Mouse (Mus musculus) testis, postnatal 14 days (tissue): ENCODE data around the gene Tgfbr3.
"Not testable (repeated sequence)": the region's sequence is repeated elsewhere in the genome, so short reads cannot be mapped to it uniquely, and the experiment has no call there.

Source experiments
- DNase-seq: peaks from one replicate; pipeline ENCODE4 v3.0.0; 2021; ENCODE audit warnings: low spot score

Tgfbr3 gene

DNA sequence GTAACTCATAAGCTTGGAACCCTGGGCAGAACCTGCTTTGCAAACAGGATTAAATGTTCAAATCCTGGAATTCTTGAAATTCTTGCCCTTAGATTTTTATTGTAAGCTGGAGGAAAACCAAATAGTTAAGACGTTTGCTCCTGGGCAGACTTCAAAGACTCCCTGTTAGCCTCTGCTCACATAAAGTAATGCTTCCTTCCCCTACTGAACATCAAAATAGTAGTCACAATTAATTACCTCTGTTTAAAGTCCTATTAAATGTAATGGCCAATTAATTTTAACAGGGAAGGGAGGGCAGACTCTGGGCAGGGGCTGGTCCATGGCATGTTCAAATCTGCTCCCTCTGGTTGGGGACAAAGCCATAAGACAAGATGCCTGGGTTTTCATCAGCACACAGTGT is 49.2 kb downstream of the Tgfbr3 start:
- DNase-seq: no peak

DNA sequence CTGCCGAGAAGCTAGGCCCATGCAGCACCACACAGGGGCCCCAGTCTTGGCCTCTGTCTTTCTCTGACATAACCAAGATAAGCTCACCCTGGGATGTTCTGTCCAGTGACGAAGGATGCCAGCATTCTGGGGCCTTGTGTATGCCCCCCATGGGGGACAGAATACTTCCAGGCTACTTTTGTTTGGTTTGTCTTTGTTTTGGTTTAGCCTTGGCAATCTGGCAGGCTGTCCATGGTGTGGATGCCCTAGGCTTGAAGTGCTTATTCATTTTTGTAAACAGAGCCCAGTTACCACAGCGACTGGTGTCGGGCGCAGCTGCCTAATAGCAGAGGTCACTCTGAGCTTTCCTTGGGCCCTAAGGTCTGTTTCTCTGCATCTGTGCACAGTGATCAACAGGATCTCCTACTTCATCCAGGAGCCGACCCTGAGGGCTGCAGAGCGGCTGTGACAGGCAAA is 51.4 kb downstream of the Tgfbr3 start:
- no peak for DNase-seq

DNA sequence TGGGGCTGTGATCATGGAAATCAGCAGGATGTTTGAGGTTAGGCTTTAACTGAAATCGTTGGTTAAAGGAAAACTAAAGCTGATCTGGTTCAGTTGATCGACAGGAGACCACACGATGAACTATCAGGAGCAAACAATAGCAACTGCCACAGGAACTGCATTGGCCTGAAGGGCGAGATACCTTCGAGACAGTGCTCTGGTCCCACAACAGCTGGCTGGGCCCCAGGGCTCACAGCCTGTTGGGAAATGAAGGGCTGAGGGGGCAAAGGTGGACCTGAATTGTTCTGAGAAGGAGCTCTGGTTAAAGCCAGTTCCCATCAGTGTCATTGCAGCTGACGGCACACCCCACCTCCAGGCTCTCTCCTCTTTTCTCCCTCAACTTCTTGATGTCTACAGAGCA is 52.5 kb downstream of the Tgfbr3 start:
- no peak for DNase-seq

DNA sequence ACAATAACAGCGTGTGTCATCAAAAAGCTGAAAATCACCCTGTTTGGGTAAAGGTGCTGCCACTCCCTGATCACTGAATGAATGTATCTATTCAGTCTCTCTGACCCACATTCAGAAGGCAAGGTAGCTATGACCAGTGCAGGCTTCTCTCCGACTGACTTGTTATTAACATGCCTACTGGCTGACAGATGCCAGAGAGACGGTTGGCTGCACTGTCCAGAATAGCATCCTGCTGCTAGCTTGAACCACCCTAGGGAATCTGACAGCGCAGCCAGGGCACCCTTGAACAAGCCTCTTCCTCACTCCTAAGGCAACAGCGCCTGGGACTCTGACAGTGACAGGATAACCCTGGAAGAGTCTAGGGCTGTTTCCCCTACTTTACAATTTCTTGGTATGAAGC is 53.4 kb downstream of the Tgfbr3 start:
- no peak for DNase-seq

DNA sequence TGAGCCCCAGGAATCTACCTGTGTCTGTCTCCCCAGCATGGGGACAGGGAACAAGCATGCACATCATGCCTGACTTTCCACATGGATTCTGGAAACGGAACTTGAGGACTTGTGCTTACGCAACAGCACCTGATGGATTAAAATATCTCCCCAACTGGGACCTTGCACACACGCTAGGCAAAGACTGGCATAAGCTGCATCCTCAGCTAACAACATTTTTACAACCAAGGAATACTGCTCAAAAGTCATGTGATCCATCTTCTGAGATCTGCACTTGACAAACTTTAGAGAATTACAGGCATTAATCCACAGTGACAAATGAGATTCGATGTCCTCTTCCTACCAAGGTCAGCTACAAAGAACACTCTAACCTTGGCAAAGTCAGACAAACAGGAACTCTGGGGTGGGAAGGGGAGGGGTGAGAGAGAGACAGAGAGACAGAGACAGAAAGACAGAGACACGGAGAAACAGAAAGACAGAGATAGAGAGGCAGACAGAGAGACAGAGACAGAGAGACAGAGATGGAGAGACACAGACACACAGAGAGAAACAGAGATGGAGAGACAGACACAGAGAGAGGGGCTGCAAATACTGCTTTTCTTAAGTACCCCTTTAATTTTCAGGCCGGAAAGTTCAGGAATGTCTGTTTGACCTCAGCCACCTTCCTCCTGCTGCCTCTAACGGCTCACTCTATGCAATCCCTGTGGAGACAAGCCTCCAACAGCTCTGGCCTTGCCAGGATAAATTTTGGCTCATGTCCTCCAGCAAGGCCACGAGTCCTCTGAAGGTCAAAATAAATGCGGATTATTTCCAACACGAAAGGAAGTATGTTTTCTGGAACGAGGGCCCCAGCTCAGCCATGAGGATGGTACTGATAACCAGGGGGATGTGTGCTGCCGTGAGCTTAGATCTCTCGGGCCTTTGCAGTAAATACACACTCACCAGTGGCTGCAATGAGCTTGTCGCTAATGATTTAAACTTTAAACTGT is 55.8 kb downstream of the Tgfbr3 start:
- DNase-seq: peak; percentile 40

DNA sequence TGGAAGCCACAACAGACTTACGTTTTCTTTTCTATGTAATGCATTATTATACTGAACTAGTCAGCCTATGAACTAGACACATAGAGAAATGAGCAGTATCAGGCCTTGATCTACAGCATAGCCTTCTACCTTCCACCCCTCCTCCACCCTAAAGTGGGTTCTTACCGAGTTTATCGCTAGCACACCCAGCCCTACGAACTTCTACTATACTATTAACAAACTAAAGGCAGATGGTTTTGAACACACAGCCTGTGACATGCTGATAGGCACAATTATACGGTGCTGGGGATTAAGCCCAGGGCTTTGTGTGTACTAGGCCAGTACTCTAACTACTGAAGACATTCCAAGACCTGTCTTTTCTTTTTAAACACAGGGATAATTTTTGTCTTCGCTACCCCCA is 59.2 kb downstream of the Tgfbr3 start:
- DNase-seq: no peak

DNA sequence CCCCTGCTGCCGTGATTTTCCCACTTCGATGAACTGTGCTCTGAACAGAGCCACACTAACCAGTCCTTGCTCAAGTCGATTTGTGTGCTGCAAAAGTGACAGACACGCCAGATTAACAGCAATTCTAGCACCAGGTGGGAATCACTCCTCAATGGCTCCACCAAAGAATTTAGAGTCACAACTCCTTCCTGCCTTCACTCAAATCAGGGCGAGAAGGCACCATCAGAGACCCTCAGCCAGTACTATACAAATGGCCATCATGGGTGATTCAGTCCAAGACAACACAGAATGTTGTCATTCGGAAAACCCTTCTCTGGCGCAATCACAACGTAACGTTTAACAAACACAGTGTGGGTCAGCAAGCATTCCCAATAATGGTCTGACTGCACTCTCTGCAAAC is 60.4 kb downstream of the Tgfbr3 start:
- no peak for DNase-seq

DNA sequence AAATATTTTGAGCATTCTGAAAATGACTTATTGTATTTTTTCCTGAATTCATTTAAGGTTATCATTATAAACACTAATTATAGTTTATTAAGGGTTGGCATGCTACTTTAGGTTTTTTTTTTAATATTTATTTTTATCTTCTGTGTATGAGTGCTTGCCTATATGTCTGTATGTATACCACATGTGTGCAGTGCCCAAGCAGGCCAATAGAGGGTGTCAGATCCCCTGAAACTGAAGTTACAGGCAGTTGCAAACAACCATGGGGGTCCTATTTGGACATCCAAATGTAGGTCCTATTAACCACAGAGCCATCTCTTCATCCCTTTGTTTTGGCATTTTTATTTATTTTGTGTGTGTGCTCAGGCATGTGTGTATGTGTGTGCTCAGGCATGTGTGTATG is 61.8 kb downstream of the Tgfbr3 start:
- no peak for DNase-seq

DNA sequence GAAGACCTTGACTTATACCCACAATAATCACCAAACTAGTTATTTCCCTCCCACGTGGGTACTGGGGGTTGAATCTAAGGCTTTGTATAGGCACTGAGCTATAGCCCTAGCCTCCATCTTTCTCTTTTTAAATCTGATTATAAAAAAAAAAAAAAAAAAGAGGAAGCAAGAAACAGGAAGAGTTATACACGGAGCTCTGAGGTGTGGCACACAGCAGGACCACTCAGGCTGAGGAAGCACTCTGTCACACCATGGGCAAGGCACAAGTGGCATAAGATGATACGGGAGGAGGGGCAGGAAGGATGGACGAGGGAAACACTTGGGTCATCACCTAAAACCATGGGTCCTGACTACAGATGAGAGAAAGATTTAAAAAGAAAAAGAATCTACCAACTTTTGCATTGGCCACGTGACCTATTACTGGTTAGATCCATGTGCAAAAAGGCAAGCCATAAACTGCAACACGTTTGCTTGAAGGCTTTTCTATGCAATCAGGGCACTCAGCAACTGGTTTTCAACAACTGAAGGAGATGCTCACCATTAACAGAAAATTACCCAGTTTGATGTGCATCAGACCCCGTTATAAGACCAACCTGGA is 64.5 kb downstream of the Tgfbr3 start:
- DNase-seq: no peak

DNA sequence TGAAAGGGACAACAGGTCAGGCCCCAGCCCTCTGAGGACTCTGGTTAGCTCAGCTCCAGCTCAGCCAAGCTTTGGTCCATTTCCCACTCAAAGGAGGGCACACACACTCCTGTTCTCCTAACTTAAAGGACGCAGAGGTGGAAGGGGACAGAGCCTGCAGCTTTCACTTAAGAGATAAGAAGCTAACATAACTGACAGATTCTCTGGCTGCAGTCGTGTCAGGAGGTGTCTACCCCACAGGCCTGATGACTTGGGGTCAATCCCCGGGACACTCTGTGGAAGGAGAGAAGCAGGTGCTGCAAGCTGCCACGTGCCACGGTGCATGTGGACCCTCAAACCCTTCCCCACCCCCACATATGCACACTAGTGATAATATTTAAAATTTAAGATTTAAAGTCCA is 65.3 kb downstream of the Tgfbr3 start:
- no peak for DNase-seq

DNA sequence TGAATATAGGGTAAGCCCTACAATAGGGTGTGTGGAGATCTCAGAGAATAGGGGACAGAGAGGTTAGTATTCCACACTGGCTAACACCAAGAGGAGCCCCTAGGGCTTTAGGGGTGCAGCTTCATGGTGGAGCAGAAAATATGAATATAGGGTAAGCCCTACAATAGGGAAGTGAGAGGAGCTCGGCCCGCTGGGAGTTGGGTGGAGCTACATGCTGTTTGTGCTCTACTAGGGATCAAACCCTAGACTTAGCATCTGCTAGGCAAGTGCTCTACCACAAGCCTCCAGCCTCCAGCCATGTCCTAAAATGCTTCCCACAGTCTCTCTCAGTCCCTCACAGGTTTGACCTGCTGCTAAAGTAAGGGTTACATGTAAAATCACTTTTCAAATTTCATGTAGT is 65.9 kb downstream of the Tgfbr3 start:
- DNase-seq: not testable (repeated sequence)

DNA sequence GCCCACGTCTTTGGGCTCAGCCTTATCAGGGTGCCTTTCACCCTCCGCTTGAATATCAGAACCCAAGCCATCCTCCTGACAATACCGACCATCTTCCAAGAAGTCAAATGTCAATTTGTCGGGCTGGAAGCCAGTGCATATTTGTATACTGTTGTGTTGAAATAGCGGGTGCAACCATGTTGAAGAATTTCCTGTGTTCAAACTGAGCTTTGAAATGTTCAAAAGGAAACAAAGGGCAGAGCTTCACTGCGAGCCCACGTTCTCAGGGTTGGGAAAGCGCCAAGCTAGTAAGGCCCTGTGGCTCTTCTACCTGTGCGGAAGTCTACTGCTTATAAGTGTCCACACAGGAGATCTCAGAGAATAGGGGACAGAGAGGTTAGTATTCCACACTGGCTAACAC is 66.4 kb downstream of the Tgfbr3 start:
- no peak for DNase-seq

DNA sequence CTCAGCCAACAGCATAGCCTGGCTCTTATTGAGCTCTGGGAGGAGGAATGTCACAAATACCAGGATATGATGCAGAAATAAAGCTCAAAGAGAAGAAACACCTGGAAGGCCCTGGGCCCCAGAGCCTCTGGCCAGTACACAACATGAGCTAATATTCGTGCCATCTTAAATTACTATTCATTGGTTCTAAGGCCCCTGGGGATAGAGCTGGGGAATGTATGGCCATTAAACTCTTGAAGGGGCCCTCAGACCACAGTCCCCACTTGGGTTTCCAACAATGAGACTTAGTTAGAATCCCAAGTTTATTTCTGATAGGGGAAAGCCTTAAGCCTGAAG is 66.8 kb downstream of the Tgfbr3 start:
- DNase-seq: no peak

DNA sequence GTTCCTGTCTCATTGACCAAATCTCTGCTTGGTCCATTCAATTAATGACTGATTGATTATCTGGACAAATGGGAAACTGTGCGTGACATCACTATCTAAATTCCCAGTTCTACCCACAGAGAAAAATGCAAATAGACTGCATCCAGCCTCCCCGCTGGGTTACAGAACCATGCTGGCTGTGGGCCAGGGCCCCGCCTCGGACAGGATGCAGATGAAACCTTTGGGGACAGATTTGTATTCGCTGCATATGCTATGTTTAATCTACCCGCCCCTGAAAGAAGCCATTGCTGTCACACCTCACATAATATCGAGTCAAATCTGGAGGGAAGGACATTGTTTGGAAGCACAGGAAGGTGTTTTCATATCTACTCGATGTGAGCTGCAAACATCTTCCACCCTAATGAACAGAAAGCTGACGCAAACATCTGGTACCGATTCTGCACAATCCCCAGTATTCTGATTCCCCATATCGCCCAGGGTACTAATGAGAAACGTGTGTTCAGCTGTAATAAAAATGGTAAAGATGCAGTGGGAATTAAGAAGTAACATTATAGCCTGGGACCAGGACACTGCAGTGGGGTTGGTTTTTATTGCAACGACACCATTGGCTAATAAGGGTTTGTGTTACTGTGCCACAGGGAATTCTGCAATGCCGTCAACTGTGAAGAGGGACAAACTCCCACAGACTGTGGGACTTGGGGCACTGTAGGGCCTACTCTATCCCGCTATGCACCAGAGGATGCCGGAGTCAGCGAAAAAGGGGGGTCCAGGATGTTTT is 67.3 kb downstream of the Tgfbr3 start:
- no peak for DNase-seq

DNA sequence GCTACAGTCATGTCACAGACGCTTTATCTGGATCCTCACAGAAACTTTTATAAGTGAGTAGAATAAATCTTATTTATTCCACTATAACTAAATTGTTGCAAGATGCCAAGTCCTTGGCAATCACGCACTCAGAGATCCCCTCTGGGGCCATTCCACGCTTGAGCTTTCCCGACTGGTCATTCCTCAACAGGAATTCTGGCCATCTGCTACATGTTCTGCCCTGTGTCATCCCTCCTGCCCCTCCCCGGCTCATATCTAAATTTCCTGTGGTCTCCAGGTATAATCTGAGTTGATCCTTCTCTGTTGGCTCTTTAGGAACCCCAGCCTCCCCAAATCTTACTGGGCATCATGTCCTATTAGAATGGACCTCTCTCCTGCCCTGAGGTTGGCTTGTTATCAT is 68.5 kb downstream of the Tgfbr3 start:
- DNase-seq: no peak

DNA sequence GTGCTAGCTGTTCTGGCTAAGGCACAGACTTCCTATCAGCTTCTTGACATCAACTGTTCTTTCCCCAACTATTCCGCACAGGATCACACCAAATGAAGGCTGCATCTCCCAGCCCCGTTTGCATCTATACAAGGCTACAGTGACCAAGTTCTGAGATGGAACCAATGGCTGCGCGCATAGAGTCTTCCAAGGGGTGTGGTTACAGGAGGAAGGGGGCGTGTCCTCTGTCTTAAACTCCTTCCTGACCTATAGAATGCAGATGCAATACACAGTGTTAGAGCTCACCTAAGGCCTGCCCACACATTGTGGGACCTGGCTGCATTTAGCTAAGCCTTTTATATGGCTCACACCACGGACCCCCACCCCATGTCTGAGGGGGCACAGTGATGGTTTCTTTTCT is 69.5 kb downstream of the Tgfbr3 start:
- no peak for DNase-seq

DNA sequence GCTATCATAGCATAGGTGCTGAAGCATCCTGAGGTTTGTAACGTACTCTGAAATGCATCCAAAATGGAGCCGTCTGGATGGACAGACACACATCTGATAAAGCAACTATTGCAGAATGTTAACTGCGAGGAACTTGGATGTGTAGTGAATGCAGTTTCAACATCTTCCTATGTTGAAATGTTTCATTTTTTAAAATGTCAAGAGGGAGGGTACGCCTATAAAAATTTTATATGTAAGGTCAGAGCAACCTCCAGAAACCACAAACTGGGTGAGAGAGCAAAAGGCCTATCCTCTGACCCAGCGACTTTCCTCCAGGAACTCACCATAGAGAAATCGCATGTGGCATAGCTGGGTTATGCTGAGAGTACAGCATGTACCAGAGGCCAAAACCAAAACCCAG is 70.1 kb downstream of the Tgfbr3 start:
- no peak for DNase-seq

DNA sequence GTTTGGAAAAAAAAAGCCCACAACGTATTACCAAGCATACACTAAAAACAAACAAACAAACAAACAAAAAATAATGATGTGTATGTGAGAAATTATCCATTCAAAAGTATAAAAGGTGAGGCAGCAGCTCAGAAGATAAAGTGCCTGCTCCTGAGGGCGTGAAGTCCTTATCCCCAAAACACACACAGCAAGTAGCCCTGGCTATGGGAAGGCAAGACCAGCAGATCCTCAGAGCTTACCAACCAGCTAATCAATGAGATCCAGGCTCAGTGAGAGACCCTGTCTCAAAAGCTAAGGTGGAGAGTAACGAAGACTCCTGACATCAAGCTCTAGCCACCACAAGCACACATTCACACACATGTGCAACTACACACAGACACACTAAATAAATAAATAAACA is 70.8 kb downstream of the Tgfbr3 start:
- no peak for DNase-seq

DNA sequence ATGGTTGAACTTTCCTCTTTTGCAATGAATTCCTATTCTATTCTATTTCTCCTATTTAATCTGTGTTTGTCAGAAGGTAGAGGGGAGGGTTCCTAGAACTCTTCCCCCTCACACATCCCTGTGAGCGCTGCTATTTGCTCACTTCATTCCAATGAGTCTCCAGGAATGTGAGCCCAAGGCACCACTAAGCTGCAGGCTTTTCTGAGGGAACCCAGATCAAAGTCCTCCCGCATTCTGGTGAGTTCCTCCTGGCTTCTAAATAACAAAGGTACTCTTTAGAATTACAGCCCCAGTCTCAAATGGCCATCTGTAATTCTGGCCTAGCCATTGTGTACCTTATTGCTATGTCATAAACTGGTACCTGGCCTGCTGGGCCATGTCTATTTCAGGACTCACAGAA is 72.3 kb downstream of the Tgfbr3 start:
- no peak for DNase-seq

DNA sequence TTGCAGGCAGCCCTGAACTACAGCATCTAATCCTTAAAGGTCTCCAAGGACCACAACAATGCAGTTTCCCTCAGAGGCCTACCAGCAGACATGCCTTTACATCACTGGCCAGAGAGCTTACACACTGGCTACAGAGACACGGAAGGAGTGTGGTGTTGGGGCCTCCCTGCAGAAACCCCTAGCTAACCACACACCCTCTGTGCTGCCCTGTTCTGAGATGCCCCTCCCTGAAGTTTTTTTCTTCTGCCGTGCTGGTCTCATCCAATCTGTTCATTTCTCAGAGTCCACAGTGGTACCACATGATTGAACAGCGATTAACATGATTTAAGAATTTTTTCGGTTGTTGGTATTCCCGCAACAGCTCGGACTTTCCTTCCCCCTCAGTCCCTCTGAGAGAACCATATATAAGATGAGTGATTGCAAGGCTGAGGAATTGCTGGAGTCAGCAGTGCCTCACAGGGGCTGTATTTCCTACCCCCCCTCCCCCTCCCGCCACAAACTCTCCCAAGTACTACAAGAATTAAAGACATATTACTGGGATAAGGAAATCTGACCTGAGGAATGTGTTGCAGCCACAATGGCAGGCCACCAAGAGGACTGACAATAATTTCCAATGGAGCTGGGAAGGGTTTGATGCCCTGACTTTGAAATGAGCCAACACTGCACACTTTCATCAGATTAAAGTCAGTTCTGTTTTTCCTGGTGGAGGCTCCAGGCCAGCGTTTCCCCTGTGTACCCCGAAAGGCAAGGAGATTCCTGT is 75.9 kb downstream of the Tgfbr3 start:
- DNase-seq: no peak

DNA sequence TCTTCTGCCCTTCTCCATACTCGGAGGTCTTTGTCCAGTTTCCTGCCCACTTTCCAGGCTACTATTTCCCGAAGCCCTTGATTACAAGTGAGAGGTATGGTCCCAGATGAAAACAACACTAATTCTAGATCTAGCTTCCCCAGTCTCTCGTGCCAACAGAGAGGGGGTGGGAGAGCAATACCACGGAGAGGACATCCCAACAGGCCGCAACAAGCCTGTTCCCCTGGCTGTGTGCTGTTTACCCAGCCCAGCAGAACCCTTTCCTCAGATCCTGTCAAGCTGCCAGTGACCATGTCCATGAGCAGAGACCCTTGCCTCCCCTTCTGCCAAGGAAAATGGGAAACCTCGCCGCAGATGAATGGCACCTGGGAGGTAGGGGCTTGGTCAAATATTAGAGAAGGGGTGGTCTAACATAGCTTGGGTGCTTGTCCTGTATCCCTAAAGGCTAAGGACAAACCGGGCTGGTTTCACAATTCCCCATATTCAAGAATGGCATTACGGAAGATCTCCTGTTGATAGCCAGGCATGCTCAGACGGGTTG is 77.5 kb downstream of the Tgfbr3 start:
- no peak for DNase-seq

DNA sequence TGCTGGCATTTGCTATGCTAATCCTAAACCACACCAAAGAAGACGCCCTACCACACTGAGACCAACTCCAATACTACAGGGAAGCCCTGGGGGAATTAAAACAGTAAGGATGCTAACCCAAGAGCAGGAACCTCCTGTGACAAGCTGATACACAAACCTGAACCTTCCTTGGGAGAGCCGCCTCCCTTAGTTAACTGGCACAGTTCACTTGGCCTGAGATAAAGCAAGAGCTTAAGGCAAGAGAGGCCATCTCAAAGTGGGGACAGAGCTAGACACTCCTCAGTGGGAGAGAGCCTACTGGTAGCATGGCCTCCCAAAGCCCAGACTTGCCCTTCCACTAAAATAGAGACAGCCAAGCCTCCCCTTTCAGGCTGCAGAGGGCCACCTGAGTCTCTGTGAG is 79.4 kb downstream of the Tgfbr3 start:
- DNase-seq: no peak
